Mouse (Mus musculus) gastrocnemius, adult 18-20 months (tissue): ENCODE data around the gene Rhbdd2. TPM values are rescaled to one million over a fixed set of nuclear protein-coding genes. Genes with fewer than 3 reads are reported as not detected.
A peak's percentile ranks its signal among the peaks of the same experiment; 100 is the strongest.

Source experiments
- DNase-seq: peaks from one replicate; pipeline ENCODE4 v3.0.0; 2021; ENCODE audit warnings: low spot score
- total RNA-seq, 2 experiments: library from RNA; stranded (reverse); gene quantifications; 2 replicates each; pipeline ENCODE4 v1.2.3; 2021

The Rhbdd2 gene
- total RNA-seq, 2 experiments from 2014 or later: 11.4 to 13.0 TPM

- no peak for DNase-seq
Measured at GRCm38 (mm10) chr5:135643869-135644268, 11.5 kb downstream of the Rhbdd2 start.

DNA sequence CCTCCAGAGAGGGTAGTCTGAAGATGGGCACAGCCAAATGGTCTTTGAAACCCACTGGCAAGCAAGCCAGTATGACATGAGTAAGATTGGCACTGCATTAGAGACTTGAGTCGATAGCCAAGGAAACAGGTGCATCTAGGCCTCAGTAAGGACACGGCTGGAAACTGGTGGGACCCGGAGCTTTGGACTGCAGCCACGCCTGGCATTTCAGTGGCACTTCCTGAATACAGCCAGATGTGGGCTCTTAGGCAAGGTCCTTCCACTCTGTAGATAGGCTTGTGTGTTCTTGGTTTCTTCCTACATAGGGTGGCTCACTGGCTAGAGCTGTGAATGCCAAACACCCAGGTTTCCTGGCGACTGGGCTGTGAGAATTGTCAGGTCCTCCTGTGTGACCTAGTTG is 12.9 kb downstream of the Rhbdd2 start:
- DNase-seq: no peak

DNA sequence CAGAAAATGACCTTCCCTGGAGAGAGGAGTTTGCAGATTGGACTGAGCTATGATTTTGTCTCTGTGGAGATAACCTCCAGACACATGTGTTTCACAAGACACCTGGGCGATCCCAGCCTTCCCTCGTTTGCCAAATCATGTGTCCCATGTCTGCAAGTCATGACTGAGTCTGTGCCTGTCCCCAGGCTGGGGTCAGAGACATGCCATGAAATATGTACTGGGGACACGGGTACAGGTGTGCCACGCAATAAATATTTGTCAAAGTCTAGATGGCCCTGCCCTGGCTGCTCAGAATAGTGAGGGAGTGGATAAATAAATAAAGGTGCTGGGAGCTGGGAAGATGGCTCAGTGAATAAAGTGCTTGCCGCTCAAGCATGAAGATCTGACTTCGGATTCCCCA is 13.6 kb downstream of the Rhbdd2 start:
- DNase-seq: no peak

GRCm38 (mm10) chr5:135648461-135649308 is 16.3 kb downstream of the Rhbdd2 start:
- DNase-seq: no peak

DNA sequence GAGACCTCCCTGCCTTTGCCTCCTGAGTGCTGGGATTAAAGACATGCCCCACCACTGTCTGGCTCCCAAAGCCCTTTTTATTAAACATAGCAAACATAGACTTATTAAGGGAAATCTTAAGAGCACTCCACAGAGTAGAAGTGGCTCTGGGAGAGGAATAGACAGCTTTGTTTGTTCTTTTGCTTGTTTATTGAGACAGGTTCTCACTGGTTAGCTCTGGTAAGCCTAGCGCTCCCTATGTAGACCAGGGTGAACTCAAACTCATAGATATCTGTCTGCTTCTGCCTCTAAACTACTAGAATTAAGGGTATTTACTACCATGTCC is 16.9 kb downstream of the Rhbdd2 start:
- no peak for DNase-seq

DNA sequence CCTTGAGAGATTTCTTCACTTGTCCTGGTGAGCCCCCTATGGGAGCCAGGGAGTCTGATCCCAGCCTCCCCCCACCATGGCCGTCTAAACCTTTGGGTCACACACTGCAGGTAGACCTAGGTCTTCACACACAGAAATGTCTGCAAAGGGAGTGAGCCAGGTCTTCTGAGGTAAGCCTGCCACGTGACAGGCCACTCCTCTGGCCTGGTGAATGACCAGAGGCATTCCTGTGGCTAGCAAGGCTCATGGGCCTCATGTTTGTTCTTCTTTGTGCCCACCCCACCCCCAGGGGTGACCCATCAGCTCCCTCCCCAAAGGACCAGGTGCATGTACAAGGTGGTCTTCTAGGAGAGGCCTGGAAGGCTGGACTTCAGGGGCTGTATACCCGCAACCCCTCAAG is 19.1 kb downstream of the Rhbdd2 start:
- DNase-seq: no peak

DNA sequence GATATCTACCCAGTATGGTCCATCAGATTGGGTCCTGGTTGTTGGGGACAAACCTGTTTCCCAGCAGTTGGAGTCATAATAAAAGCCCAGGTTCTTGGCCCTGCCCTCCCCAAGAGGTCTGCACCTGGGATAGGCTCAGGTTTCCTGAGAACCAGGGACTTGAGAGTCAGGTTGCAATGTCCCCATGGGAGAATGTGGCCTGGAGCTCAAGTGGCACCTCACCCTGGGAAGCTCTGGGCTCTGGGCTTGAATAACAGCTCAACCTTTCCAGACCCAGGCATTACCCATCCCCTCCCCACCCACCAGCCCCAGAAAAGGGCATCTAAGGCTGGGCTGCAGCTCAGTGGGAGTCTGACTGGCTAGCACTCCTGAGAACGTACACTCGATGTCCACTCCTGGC is 20.8 kb downstream of the Rhbdd2 start:
- DNase-seq: peak; percentile 42

- peak; percentile 24 for DNase-seq
Measured at GRCm38 (mm10) chr5:135656046-135656445, 23.6 kb downstream of the Rhbdd2 start.

GRCm38 (mm10) chr5:135657128-135657527 is 24.7 kb downstream of the Rhbdd2 start:
- no peak for DNase-seq

GRCm38 (mm10) chr5:135657703-135658373 is 25.4 kb downstream of the Rhbdd2 start:
- no peak for DNase-seq

- no peak for DNase-seq
Measured at GRCm38 (mm10) chr5:135659956-135660355, 27.5 kb downstream of the Rhbdd2 start.

DNA sequence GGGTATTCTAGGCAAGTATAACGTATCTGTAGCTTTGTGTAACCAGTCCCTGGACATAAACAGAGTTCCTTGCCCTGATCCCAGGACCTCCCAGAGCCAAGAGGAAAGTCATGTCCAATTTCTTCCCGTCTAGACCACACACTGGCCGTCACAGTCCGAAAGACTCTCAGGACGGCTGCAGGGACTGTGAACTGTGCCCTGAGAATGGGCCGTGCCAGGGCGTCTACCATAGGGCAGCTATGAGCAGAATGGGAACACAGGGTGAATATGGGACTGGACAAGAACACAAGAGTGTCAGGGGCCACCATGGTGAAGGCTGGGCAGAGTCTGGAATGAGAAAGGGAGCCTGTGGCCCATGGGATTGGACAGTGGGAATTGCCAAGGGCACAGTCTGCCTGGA is 28.1 kb downstream of the Rhbdd2 start:
- DNase-seq: no peak

DNA sequence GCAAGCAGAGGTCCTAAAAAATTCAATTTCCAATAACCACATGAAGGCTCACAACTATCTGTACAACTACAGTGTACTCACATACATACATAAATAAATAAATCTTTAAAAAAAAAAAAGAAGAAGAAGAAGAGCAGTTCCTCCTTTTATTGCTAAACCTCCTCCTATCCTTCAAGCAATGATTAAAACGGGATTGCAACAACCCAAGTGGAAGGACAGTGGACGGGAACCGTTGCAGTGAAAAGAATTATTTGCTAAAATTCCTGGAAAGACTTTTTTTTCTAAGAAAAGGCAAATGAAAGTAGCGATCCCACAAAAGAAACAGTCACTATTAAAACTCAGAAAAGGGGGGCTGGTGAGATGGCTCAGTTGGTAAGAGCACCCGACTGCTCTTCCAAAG is 34.5 kb downstream of the Rhbdd2 start:
- DNase-seq: no peak

DNA sequence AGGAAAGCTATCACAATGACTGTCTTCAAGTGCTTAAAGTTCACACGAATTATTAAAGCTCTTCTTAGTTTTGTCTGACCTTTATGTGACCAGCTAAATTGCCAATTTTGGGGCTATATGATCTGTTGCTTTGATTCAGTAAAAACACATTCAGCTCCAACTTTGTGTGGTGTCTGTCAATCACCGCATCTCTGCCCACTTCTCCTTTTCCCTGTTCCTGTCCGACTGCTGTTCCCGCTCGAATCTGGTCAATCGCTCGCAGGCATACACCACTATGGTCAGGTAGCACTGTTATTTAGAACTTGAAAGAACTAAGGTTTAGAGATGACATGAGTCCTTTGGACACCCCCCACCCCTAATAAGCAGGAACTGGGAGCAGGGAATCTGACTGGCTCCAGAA is 35.7 kb downstream of the Rhbdd2 start:
- no peak for DNase-seq

DNA sequence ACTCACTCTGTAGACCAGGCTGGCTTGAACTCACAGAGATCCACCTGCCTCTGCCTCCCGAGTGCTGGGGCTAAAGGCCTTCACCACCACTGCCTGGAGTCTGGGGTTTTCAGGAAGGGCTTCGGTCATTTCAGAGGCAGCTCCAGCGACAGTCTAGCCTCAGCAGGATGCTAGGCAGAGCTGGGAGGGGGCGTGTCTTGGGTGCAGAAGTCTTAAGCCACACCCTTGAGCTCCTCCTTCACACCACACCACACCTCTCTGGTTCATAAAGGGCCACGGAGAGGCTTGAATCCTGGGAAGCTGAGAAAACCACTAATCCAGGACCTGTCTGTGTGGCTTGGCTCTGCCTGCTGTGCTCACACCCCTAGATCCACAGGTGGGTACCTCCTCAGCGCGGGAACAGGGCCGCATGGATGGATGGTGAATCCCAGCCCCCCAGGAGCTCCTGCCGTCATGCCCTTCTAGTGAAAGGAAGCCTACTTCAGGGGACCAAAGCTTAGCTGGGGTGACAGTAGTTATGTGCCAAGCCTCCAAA is 37.4 kb downstream of the Rhbdd2 start, which contains the start of gene Por:
Por (plus strand) TSS at position 293 of the 535 bp plus-strand sequence.
- DNase-seq: no peak

DNA sequence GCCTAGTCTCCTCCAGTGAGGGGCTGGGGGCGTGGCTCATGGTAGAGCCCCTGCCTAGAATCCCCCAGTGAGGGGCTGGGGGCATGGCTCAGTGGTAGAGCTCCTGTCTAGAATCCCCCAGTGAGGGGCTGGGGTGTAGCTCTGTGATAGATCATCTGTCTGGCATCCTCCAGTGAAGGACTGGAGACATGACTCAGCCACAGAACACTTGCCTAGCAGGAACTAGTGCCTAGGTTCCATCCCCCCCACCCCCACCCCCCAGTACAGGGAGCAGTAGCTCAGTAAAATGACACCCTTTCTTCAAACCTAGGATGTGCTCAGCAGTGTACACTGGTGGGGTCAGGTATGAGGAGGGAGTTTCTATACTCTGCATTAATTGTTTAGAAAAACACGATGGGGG is 38.5 kb downstream of the Rhbdd2 start:
- no peak for DNase-seq

- DNase-seq: no peak
Measured at GRCm38 (mm10) chr5:135672509-135672908, 40.1 kb downstream of the Rhbdd2 start.

DNA sequence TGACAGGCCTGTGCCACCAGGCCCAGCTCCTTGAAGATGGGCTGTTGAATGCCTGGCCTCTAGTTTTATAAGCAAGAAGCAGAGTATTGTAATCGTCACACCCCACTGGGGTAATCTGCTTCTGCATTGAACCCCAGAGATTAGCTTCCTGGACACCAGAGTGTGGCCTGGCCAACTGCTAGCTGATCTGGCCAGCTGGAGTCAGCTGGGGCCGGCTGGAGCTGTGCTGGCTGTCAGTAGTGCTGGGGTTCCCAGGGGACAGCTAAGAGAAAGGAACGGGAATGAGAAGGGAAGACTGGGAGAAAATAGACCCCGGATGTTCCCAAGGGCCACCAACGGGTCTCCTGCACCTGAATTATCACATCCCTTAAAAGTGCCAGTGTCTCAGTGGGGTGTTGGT is 40.6 kb downstream of the Rhbdd2 start:
- peak; percentile 36 for DNase-seq

- no peak for DNase-seq
Measured at GRCm38 (mm10) chr5:135674349-135674775, 41.9 kb downstream of the Rhbdd2 start.

GRCm38 (mm10) chr5:135674821-135675220 is 42.4 kb downstream of the Rhbdd2 start:
- DNase-seq: peak; percentile 55

DNA sequence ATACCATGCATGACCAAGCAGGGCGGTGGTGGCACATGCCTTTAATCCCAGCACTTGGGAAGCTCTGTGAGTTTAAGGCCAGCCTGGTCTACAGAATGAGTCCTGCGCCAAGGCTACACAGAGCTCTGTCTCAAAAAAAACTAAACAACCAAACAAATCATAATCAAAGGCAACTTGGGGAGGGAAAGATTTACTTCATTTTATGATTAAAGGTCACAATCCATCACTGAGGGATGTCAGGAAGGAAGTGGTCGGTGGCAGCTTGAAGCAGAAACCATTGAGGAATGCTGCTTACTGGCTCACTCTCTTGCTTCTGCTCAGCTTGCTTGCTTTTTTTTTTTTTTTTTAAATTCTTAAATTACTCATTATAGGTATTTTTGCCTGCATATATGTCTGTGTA is 44.3 kb downstream of the Rhbdd2 start:
- no peak for DNase-seq

GRCm38 (mm10) chr5:135677251-135677650 is 44.8 kb downstream of the Rhbdd2 start:
- no peak for DNase-seq

GRCm38 (mm10) chr5:135678481-135678880 is 46.1 kb downstream of the Rhbdd2 start:
- DNase-seq: no peak
